Mouse (Mus musculus) testis, adult 2 months (tissue): ENCODE results near the gene Fto.
A peak's percentile ranks its signal among the peaks of the same experiment; 100 is the strongest.

Source experiments
- CTCF ChIP-seq: fragments of 200-500 bp; IDR thresholded peaks from 2 replicates; pipeline ENCODE4 v1.5.1; 2012; ENCODE audit warnings: low read depth, mild to moderate bottlenecking, inconsistent platforms, low read length, moderate library complexity; ENCODE audit not compliant: control insufficient read depth, insufficient read depth, insufficient replicate concordance
- POLR2A ChIP-seq: fragments of 200-500 bp; IDR thresholded peaks from 2 replicates; pipeline ENCODE4 v1.6.1; 2012; ENCODE audit warnings: low read depth, mild to moderate bottlenecking, inconsistent platforms, low read length, moderate library complexity; ENCODE audit not compliant: control insufficient read depth

DNA sequence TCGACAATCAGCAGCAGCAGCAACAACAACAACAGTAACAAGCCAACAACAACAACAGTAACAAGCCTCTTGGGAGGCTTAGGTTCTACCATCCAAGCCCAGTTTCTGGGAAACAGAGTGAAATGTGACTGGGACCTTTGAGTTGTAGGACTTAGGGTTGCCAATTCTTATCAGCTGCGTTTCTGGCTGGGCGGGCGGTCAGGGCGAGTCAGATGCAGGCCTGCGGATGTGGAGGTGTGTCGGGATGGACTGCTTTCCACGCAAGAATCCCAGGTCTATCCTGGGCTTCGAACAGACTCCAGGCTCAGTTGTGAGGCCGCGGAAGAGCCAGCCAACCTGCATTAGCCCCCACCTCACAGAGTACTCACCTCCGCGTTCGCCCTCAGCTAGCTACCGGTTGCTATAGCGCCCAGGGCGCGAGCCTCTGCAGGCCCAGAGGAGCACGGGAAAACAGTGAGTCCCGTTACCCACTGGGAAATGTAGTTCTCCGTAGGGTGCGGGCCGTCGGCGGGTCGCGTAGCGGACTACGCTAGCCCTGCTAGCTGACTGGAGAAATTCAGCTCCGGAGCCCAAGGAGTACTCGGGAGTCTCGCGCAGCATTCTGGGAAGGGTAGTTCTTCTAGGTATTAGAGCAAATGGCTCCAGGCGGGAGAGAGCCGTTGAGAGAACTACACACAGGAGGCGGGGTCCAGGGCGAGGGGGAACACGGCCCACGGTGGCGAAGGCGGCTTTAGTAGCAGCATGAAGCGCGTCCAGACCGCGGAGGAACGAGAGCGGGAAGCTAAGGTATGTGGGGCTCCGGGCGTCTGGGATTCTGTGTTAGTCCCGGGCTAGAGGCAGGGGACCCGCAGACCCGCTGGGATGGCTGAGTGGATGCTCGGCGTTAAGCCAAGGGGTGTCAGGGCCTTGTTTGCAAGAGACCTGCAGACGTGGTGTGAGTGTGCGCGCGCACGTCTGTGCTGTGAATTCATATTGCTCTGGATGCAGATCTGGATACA lies at the start of gene Fto, which contains the start of gene Rpgrip1l:
- no peak for TF ChIP-seq CTCF
- peak; percentile 61; the same call in 1 of the 2 replicates for TF ChIP-seq POLR2A
